ENCODE assay signal across 8 mouse cellular contexts in the genomic region with DNA sequence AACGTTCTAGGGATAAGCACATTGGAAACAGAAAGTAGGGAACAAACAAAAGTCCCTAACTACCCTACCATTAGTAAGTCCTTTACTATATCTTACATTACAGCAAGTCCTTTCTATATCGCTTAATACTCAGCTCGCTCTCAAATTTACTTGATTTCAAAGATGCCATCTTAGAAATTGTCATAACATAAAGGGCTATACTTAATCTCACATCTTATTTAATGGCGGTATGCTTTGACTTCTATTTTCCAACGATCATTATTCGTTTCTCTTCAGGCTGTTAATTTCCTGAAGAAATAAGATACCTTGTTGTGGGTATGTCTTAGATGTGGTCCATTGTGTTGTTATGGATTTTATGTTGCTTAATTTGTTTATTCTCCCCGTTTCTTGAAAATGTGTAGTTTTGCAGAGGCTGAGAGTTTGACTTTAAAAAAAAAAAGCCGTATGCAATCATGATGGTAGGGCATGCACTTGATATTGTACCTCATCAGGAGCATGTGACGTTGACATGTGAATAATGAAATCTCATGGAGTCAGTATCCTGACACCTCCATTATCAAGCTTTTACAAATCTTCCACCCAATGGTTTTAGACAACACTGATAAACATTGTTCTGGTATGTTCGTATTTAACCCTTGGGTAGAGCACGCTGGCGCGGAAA.
DNase-seq lines count a peak whose midpoint lies in the region; ATAC-seq and TF ChIP-seq lines count a peak whose summit lies in the region.

No protein-coding gene starts in this region.

- no peak for TF ChIP-seq POLR2A in cortical plate, adult 2 months (IDR thresholded peaks at IDR 0.05; ENCODE audit: extremely low read depth, insufficient read depth, low read length)

- H3K27me3 ChIP-seq in hindbrain, postnatal 0 days (ENCODE audit: insufficient read depth, low read length), result no peaks in the 10 kb centered on the region
- no peaks in the 10 kb centered on the region for H3K27me3 ChIP-seq in midbrain, postnatal 0 days (ENCODE audit: insufficient read depth, low read length)

- H3K9ac ChIP-seq in hindbrain, postnatal 0 days (replicated peaks; ENCODE audit: low read length), result peak overlapping the region; percentile 88; the same call in 1 of the 2 replicates
- H3K9ac ChIP-seq in midbrain, postnatal 0 days (replicated peaks; ENCODE audit: low read length, poor library complexity, severe bottlenecking), result 0 out of 2 replicates have a peak overlapping the region, but pooled peaks have one; percentile 84

- WGBS in hindbrain, postnatal 0 days, result 50% methylated on average over 13 of the region's 13 CpGs
- 48% methylated on average over 13 of the region's 13 CpGs for WGBS in midbrain, postnatal 0 days

- TF ChIP-seq CTCF in cortical plate, adult 2 months (IDR thresholded peaks at IDR 0.05; ENCODE audit: extremely low read depth, insufficient read depth, low read length), result no peak
- TF ChIP-seq CTCF in hindbrain, postnatal 0 days (IDR thresholded peaks at IDR 0.05; ENCODE audit: low read depth), result no peak
- no peak for TF ChIP-seq CTCF in midbrain, postnatal 0 days (IDR thresholded peaks at IDR 0.05)

- no peaks in the 10 kb centered on the region for H3K36me3 ChIP-seq in hindbrain, postnatal 0 days (ENCODE audit: insufficient read depth, low read length)
- H3K36me3 ChIP-seq in midbrain, postnatal 0 days (ENCODE audit: insufficient read depth, low read length), result no peaks in the 10 kb centered on the region

- H3K4me3 ChIP-seq in cortical plate, adult 2 months (ENCODE audit: insufficient read depth, low read length), result peak overlapping the region; percentile 73
- peak overlapping the region; percentile 87 for H3K4me3 ChIP-seq in hindbrain, postnatal 0 days (ENCODE audit: low read length)
- peak overlapping the region; percentile 95 for H3K4me3 ChIP-seq in midbrain, postnatal 0 days (ENCODE audit: low read depth, low read length)

- H3K4me2 ChIP-seq in hindbrain, postnatal 0 days (ENCODE audit: low read depth, low read length), result peak overlapping the region; percentile 69
- peak overlapping the region; percentile 64 for H3K4me2 ChIP-seq in midbrain, postnatal 0 days (ENCODE audit: low read depth, low read length, poor library complexity, severe bottlenecking)

- no peak for ATAC-seq in hindbrain, postnatal 0 days
- no peak for ATAC-seq in midbrain, postnatal 0 days (ENCODE audit: low FRiP score)

- H3K27ac ChIP-seq in cortical plate, adult 2 months (ENCODE audit: insufficient read depth, low read length), result no peak overlapping the region
- H3K27ac ChIP-seq in hindbrain, postnatal 0 days, result peak overlapping the region; percentile 96
- H3K27ac ChIP-seq in midbrain, postnatal 0 days (ENCODE audit: low read depth, low read length), result peak overlapping the region; percentile 95

- no peaks in the 10 kb centered on the region for H3K9me3 ChIP-seq in hindbrain, postnatal 0 days (ENCODE audit: low read length)
- no peaks in the 10 kb centered on the region for H3K9me3 ChIP-seq in midbrain, postnatal 0 days (ENCODE audit: low read length)

- DNase-seq in layer of hippocampus, adult 9-10 months (ENCODE audit: low spot score), result peak; percentile 20
- no peak for DNase-seq in layer of hippocampus, postnatal 10 days (ENCODE audit: low spot score in 2 of 2)
- DNase-seq in hindbrain, postnatal 0 days (ENCODE audit: low spot score), result peak; percentile 11
- DNase-seq in midbrain, postnatal 0 days (ENCODE audit: low spot score), result no peak
- DNase-seq in spleen, postnatal 14 days (ENCODE audit: low spot score in 2 of 2), result no peak
- DNase-seq in layer of hippocampus, adult 18-20 months (ENCODE audit: low spot score in 2 of 2), result no peak
- DNase-seq in testis, postnatal 10 days (ENCODE audit: low spot score), result no peak

- no peaks in the 10 kb centered on the region; the same call in 1 of the 2 replicates for H3K4me1 ChIP-seq in cortical plate, adult 2 months (ENCODE audit: control insufficient read depth, insufficient read depth, low read length)
- 0 out of 2 replicates have a peak, but pooled peaks cover 3% of the 10 kb centered on the region for H3K4me1 ChIP-seq in hindbrain, postnatal 0 days (ENCODE audit: insufficient read depth, low read length)
- no peaks in the 10 kb centered on the region for H3K4me1 ChIP-seq in midbrain, postnatal 0 days (ENCODE audit: insufficient read depth, low read length)

Comparison
In these comparisons a context has a peak if more than half of its experiments do, and no peak if none do; other contexts are left out.
1. DNase-seq: peak in layer of hippocampus, adult 9-10 months (single experiment) and hindbrain, postnatal 0 days (single experiment); none in layer of hippocampus, postnatal 10 days (0 of 2), midbrain, postnatal 0 days (single experiment), spleen, postnatal 14 days (0 of 2), layer of hippocampus, adult 18-20 months (0 of 2) and testis, postnatal 10 days (single experiment).
2. Peak in every context shown above with its lines, with median percentiles within 50 percentile points of each other: H3K4me3 ChIP-seq.